Comparison of ENCODE assay signal across 13 mouse cellular contexts in genomic region chr11:95010841-95011403, GRCm38 (mm10). TPM values are rescaled to one million over a fixed set of nuclear protein-coding genes. Genes with fewer than 3 reads are reported as not detected.
A peak's percentile ranks its signal among the peaks of the same experiment; 100 is the strongest.
DNase-seq lines count a peak whose midpoint lies in the region; ATAC-seq and TF ChIP-seq lines count a peak whose summit lies in the region.
"Not testable (repeated sequence)": the region's sequence is repeated elsewhere in the genome, so short reads cannot be mapped to it uniquely, and the experiment has no call there.
"Had no signal": no experiment of that assay in that cellular context is flagged by ENCODE, and none has a peak within 500 bp of the region (broad histone marks: within the 10 kb centered on the region; RNA-seq: fewer than 3 reads in every experiment).

No protein-coding gene starts in this region.

- not testable (repeated sequence) for H3K27me3 ChIP-seq in embryonic facial prominence, embryonic 12.5 days; forebrain, embryonic 14.5 days (replicated peaks; ENCODE audit: control insufficient read depth, insufficient read depth, low read length); heart, postnatal 0 days (ENCODE audit: control insufficient read depth, insufficient read depth, low read length); intestine, postnatal 0 days (replicated peaks; ENCODE audit: control insufficient read depth, insufficient read depth, low read length); limb, embryonic 15.5 days; megakaryocyte, embryonic 14.5 days (replicated peaks); neural tube, embryonic 12.5 days (replicated peaks)

- not testable (repeated sequence) for DNase-seq in forebrain, embryonic 14.5 days (ENCODE audit: low spot score); heart, postnatal 0 days (ENCODE audit: low spot score)

- not testable (repeated sequence) for ATAC-seq in embryonic facial prominence, embryonic 12.5 days (ENCODE audit: insufficient number of reproducible peaks, insufficient read depth, low FRiP score, low TSS enrichment); forebrain, embryonic 14.5 days; heart, postnatal 0 days (ENCODE audit: insufficient read depth, low read depth); intestine, postnatal 0 days; limb, embryonic 15.5 days (ENCODE audit: insufficient number of reproducible peaks, low FRiP score, low TSS enrichment, low read depth); neural tube, embryonic 12.5 days (ENCODE audit: low FRiP score, low read depth)

- peak overlapping the region; percentile 78 for H3K4me2 ChIP-seq in embryonic facial prominence, embryonic 12.5 days (replicated peaks)
- peak overlapping the region; percentile 92 for H3K4me2 ChIP-seq in forebrain, embryonic 14.5 days (ENCODE audit: low read length)
- peak overlapping the region; percentile 97 for H3K4me2 ChIP-seq in heart, postnatal 0 days (ENCODE audit: low read depth, low read length)
- H3K4me2 ChIP-seq in intestine, postnatal 0 days (replicated peaks; ENCODE audit: low read depth) = peak overlapping the region; percentile 86
- peak overlapping the region; percentile 87 for H3K4me2 ChIP-seq in limb, embryonic 15.5 days
- peak overlapping the region; percentile 78 for H3K4me2 ChIP-seq in neural tube, embryonic 12.5 days (replicated peaks)

- peak overlapping the region; percentile 96 for H3K9ac ChIP-seq in embryonic facial prominence, embryonic 12.5 days
- H3K9ac ChIP-seq in forebrain, embryonic 14.5 days (ENCODE audit: low read length) = peak overlapping the region; percentile 99
- not testable (repeated sequence) for H3K9ac ChIP-seq in heart, postnatal 0 days (replicated peaks; ENCODE audit: low read depth, low read length); intestine, postnatal 0 days (ENCODE audit: low read depth, low read length)
- H3K9ac ChIP-seq in limb, embryonic 15.5 days = 0 out of 2 replicates have a peak overlapping the region, but pooled peaks have one; percentile 17
- H3K9ac ChIP-seq in neural tube, embryonic 12.5 days = peak overlapping the region; percentile 88

- H3K27ac ChIP-seq in embryonic facial prominence, embryonic 12.5 days = peak overlapping the region; percentile 96; the same call in 1 of the 2 replicates
- peak overlapping the region; percentile 98 for H3K27ac ChIP-seq in forebrain, embryonic 14.5 days (ENCODE audit: low read depth, low read length)
- H3K27ac ChIP-seq in heart, postnatal 0 days (ENCODE audit: low read depth); intestine, postnatal 0 days (ENCODE audit: low read depth, low read length); limb, embryonic 15.5 days; neural tube, embryonic 12.5 days: not testable (repeated sequence)

- H3K36me3 ChIP-seq in embryonic facial prominence, embryonic 12.5 days = peaks cover 24% of the 10 kb centered on the region
- H3K36me3 ChIP-seq in forebrain, embryonic 14.5 days (ENCODE audit: control insufficient read depth, insufficient read depth, low read length) = peaks cover 21% of the 10 kb centered on the region
- not testable (repeated sequence) for H3K36me3 ChIP-seq in heart, postnatal 0 days (replicated peaks; ENCODE audit: control insufficient read depth, insufficient read depth, low read length); intestine, postnatal 0 days (ENCODE audit: control insufficient read depth, insufficient read depth)
- H3K36me3 ChIP-seq in limb, embryonic 15.5 days = peaks cover 15% of the 10 kb centered on the region
- peaks cover 57% of the 10 kb centered on the region for H3K36me3 ChIP-seq in megakaryocyte, embryonic 14.5 days (replicated peaks; ENCODE audit: low read length)
- H3K36me3 ChIP-seq in neural tube, embryonic 12.5 days = peaks cover 25% of the 10 kb centered on the region

- WGBS in embryonic facial prominence, embryonic 12.5 days = 3% methylated on average over 4 of the region's 4 CpGs
- WGBS in forebrain, embryonic 14.5 days = 2% methylated on average over 4 of the region's 4 CpGs
- WGBS in heart, postnatal 0 days = 42% methylated on average over 3 of the region's 4 CpGs
- WGBS in intestine, postnatal 0 days = 32% methylated on average over 4 of the region's 4 CpGs
- WGBS in limb, embryonic 15.5 days = 4% methylated on average over 3 of the region's 4 CpGs
- 24% methylated on average over 4 of the region's 4 CpGs for WGBS in neural tube, embryonic 12.5 days

- not testable (repeated sequence) for H3K9me3 ChIP-seq in embryonic facial prominence, embryonic 12.5 days; forebrain, embryonic 14.5 days (replicated peaks; ENCODE audit: control insufficient read depth, low read length); heart, postnatal 0 days (replicated peaks; ENCODE audit: control insufficient read depth, low read length); intestine, postnatal 0 days (ENCODE audit: control insufficient read depth); limb, embryonic 15.5 days; megakaryocyte, embryonic 14.5 days; neural tube, embryonic 12.5 days

- H3K4me3 ChIP-seq in embryonic facial prominence, embryonic 12.5 days = peak overlapping the region; percentile 72
- peak overlapping the region; percentile 91 for H3K4me3 ChIP-seq in forebrain, embryonic 14.5 days (ENCODE audit: low read depth, low read length)
- peak overlapping the region; percentile 9; the same call in 1 of the 2 replicates for H3K4me3 ChIP-seq in heart, postnatal 0 days (ENCODE audit: low read depth, low read length)
- H3K4me3 ChIP-seq in intestine, postnatal 0 days (ENCODE audit: low read depth, low read length) = 0 out of 2 replicates have a peak overlapping the region, but pooled peaks have one; percentile 0
- peak overlapping the region; percentile 70 for H3K4me3 ChIP-seq in limb, embryonic 15.5 days
- peak overlapping the region; percentile 99 for H3K4me3 ChIP-seq in megakaryocyte, embryonic 14.5 days (replicated peaks)
- peak overlapping the region; percentile 80 for H3K4me3 ChIP-seq in neural tube, embryonic 12.5 days

- not testable (repeated sequence) for TF ChIP-seq EP300 in heart, postnatal 0 days (IDR thresholded peaks at IDR 0.05; ENCODE audit: low read depth)

- H3K4me1 ChIP-seq in embryonic facial prominence, embryonic 12.5 days = peaks cover 54% of the 10 kb centered on the region
- peaks cover 46% of the 10 kb centered on the region for H3K4me1 ChIP-seq in forebrain, embryonic 14.5 days (ENCODE audit: control insufficient read depth, insufficient read depth, low read length)
- peaks cover 24% of the 10 kb centered on the region for H3K4me1 ChIP-seq in heart, postnatal 0 days (ENCODE audit: control insufficient read depth, insufficient read depth)
- H3K4me1 ChIP-seq in intestine, postnatal 0 days (replicated peaks; ENCODE audit: control insufficient read depth, insufficient read depth, low read length) = not testable (repeated sequence)
- peaks cover 56% of the 10 kb centered on the region for H3K4me1 ChIP-seq in limb, embryonic 15.5 days
- peaks cover 81% of the 10 kb centered on the region for H3K4me1 ChIP-seq in megakaryocyte, embryonic 14.5 days
- peaks cover 62% of the 10 kb centered on the region for H3K4me1 ChIP-seq in neural tube, embryonic 12.5 days

- TF ChIP-seq CTCF in heart, postnatal 0 days (IDR thresholded peaks at IDR 0.05; ENCODE audit: low read depth); intestine, postnatal 0 days (IDR thresholded peaks at IDR 0.05; ENCODE audit: low read depth): not testable (repeated sequence)

RNA-seq across cellular contexts. Expression of gene Samd14, which starts 1.2 kb away (rescaled TPM):
- polyA plus RNA-seq in embryonic facial prominence, embryonic 12.5 days (2016; fragmentation: Nextera tagmentation; extraction: Ambion mirVana) = 50.3 and 50.9 TPM in 2 replicates
- polyA plus RNA-seq in forebrain, embryonic 14.5 days (2014; fragmentation: Nextera tagmentation; extraction: Ambion mirVana) = 81.7 and 96.5 TPM in 2 replicates
- 6.2 and 9.5 TPM in 2 replicates for total RNA-seq in heart, postnatal 0 days (2014; rRNA removed; ENCODE audit: low replicate concordance)
- 4.6 and 4.8 TPM in 2 replicates for polyA plus RNA-seq in heart, postnatal 0 days (2015; fragmentation: Nextera tagmentation; extraction: Ambion mirVana)
- 6.5 and 6.9 TPM in 2 replicates for polyA plus RNA-seq in intestine, postnatal 0 days (2015; fragmentation: Nextera tagmentation; extraction: Ambion mirVana)
- 21.4 and 25.1 TPM in 2 replicates for polyA plus RNA-seq in limb, embryonic 15.5 days (2015; fragmentation: Nextera tagmentation; extraction: Ambion mirVana)
- 775 and 2,394 TPM in 2 replicates for polyA plus RNA-seq in megakaryocyte, embryonic 14.5 days (2012; ENCODE audit: insufficient read depth, low replicate concordance)
- 101 and 106 TPM in 2 replicates for polyA plus RNA-seq in neural tube, embryonic 12.5 days (2016; fragmentation: Nextera tagmentation; extraction: Ambion mirVana)

RNA-seq across cellular contexts. Expression of gene Ppp1r9b, which starts 20.1 kb away (rescaled TPM):
- 14.4 TPM in 2 replicates for polyA plus RNA-seq in embryonic facial prominence, embryonic 12.5 days (2016; fragmentation: Nextera tagmentation; extraction: Ambion mirVana)
- polyA plus RNA-seq in forebrain, embryonic 14.5 days (2014; fragmentation: Nextera tagmentation; extraction: Ambion mirVana) = 20.8 and 21.8 TPM in 2 replicates
- total RNA-seq in heart, postnatal 0 days (2014; rRNA removed; ENCODE audit: low replicate concordance) = 27.6 and 38.6 TPM in 2 replicates
- polyA plus RNA-seq in heart, postnatal 0 days (2015; fragmentation: Nextera tagmentation; extraction: Ambion mirVana) = 4.5 and 4.7 TPM in 2 replicates
- polyA plus RNA-seq in intestine, postnatal 0 days (2015; fragmentation: Nextera tagmentation; extraction: Ambion mirVana) = 6.3 and 7.1 TPM in 2 replicates
- polyA plus RNA-seq in limb, embryonic 15.5 days (2015; fragmentation: Nextera tagmentation; extraction: Ambion mirVana) = 9.7 and 9.9 TPM in 2 replicates
- polyA plus RNA-seq in megakaryocyte, embryonic 14.5 days (2012; ENCODE audit: insufficient read depth, low replicate concordance) = 211 and 280 TPM in 2 replicates
- polyA plus RNA-seq in neural tube, embryonic 12.5 days (2016; fragmentation: Nextera tagmentation; extraction: Ambion mirVana) = 18.2 and 19.7 TPM in 2 replicates

RNA-seq across cellular contexts. Expression of gene Pdk2, which starts 30.2 kb away (rescaled TPM):
- 27.5 and 30.4 TPM in 2 replicates for polyA plus RNA-seq in embryonic facial prominence, embryonic 12.5 days (2016; fragmentation: Nextera tagmentation; extraction: Ambion mirVana)
- polyA plus RNA-seq in forebrain, embryonic 14.5 days (2014; fragmentation: Nextera tagmentation; extraction: Ambion mirVana) = 20.1 and 24.2 TPM in 2 replicates
- 121 and 168 TPM in 2 replicates for total RNA-seq in heart, postnatal 0 days (2014; rRNA removed; ENCODE audit: low replicate concordance)
- polyA plus RNA-seq in heart, postnatal 0 days (2015; fragmentation: Nextera tagmentation; extraction: Ambion mirVana) = 179 and 186 TPM in 2 replicates
- polyA plus RNA-seq in intestine, postnatal 0 days (2015; fragmentation: Nextera tagmentation; extraction: Ambion mirVana) = 53.2 and 57.4 TPM in 2 replicates
- 33.4 and 42.9 TPM in 2 replicates for polyA plus RNA-seq in limb, embryonic 15.5 days (2015; fragmentation: Nextera tagmentation; extraction: Ambion mirVana)
- 35.1 and 38.6 TPM in 2 replicates for polyA plus RNA-seq in megakaryocyte, embryonic 14.5 days (2012; ENCODE audit: insufficient read depth, low replicate concordance)
- 20.5 and 20.6 TPM in 2 replicates for polyA plus RNA-seq in neural tube, embryonic 12.5 days (2016; fragmentation: Nextera tagmentation; extraction: Ambion mirVana)
- total RNA-seq: CH12.LX had no signal

RNA-seq across cellular contexts. Expression of gene Sgca, which starts 34.8 kb away (rescaled TPM):
- 1.5 and 1.8 TPM in 2 replicates for polyA plus RNA-seq in embryonic facial prominence, embryonic 12.5 days (2016; fragmentation: Nextera tagmentation; extraction: Ambion mirVana)
- polyA plus RNA-seq in forebrain, embryonic 14.5 days (2014; fragmentation: Nextera tagmentation; extraction: Ambion mirVana) = not detected in 2 replicates
- total RNA-seq in heart, postnatal 0 days (2014; rRNA removed; ENCODE audit: low replicate concordance) = 47.5 and 313 TPM in 2 replicates
- 62.2 and 62.4 TPM in 2 replicates for polyA plus RNA-seq in heart, postnatal 0 days (2015; fragmentation: Nextera tagmentation; extraction: Ambion mirVana)
- polyA plus RNA-seq in intestine, postnatal 0 days (2015; fragmentation: Nextera tagmentation; extraction: Ambion mirVana) = 0.18 and 0.55 TPM in 2 replicates
- polyA plus RNA-seq in limb, embryonic 15.5 days (2015; fragmentation: Nextera tagmentation; extraction: Ambion mirVana) = 7.5 and 18.9 TPM in 2 replicates
- polyA plus RNA-seq in megakaryocyte, embryonic 14.5 days (2012; ENCODE audit: insufficient read depth, low replicate concordance) = 0.51 TPM in 1 of 2 replicates, not detected in the other
- 0.80 and 0.90 TPM in 2 replicates for polyA plus RNA-seq in neural tube, embryonic 12.5 days (2016; fragmentation: Nextera tagmentation; extraction: Ambion mirVana)
- total RNA-seq: adrenal gland, adult 8-10 months had no signal

RNA-seq across cellular contexts. Expression of gene Hils1, which starts 43.5 kb away (rescaled TPM):
- not detected in 2 replicates for polyA plus RNA-seq in embryonic facial prominence, embryonic 12.5 days (2016; fragmentation: Nextera tagmentation; extraction: Ambion mirVana)
- polyA plus RNA-seq in forebrain, embryonic 14.5 days (2014; fragmentation: Nextera tagmentation; extraction: Ambion mirVana) = not detected in 2 replicates
- total RNA-seq in heart, postnatal 0 days (2014; rRNA removed; ENCODE audit: low replicate concordance) = not detected in 2 replicates
- 0.27 TPM in 1 of 2 replicates, not detected in the other for polyA plus RNA-seq in heart, postnatal 0 days (2015; fragmentation: Nextera tagmentation; extraction: Ambion mirVana)
- polyA plus RNA-seq in intestine, postnatal 0 days (2015; fragmentation: Nextera tagmentation; extraction: Ambion mirVana) = not detected in 2 replicates
- 0.42 TPM in 1 of 2 replicates, not detected in the other for polyA plus RNA-seq in limb, embryonic 15.5 days (2015; fragmentation: Nextera tagmentation; extraction: Ambion mirVana)
- polyA plus RNA-seq in megakaryocyte, embryonic 14.5 days (2012; ENCODE audit: insufficient read depth, low replicate concordance) = not detected in 2 replicates
- polyA plus RNA-seq in neural tube, embryonic 12.5 days (2016; fragmentation: Nextera tagmentation; extraction: Ambion mirVana) = not detected in 2 replicates
- total RNA-seq: adrenal gland, adult 8-10 months; CH12.LX; gastrocnemius, postnatal 4 days; heart, postnatal 4 days; layer of hippocampus, postnatal 36 days had no signal
- polyA plus RNA-seq: lung, adult 2 months had no signal

Comparison
In these comparisons a context has a peak if more than half of its experiments do, and no peak if none do; other contexts are left out.
1. H3K4me3 ChIP-seq: peak in every context shown above with its lines; median percentile 99 in megakaryocyte, embryonic 14.5 days; 91 in forebrain, embryonic 14.5 days; 80 in neural tube, embryonic 12.5 days; 72 in embryonic facial prominence, embryonic 12.5 days; 70 in limb, embryonic 15.5 days; 9 in heart, postnatal 0 days; 0 in intestine, postnatal 0 days.